Mouse (Mus musculus): ENCODE results near the gene Epp13. TPM values are rescaled to one million over a fixed set of nuclear protein-coding genes. Genes with fewer than 3 reads are reported as not detected.
A peak's percentile ranks its signal among the peaks of the same experiment; 100 is the strongest.

The Epp13 gene
- polyA plus RNA-seq, 1 experiment from 2014 or later, result not detected

- no peaks in the 10 kb centered on the region; the same call in 1 of the 2 replicates for H3K36me3 ChIP-seq (ENCODE audit: control insufficient read depth, insufficient read depth)
- no peaks in the 10 kb centered on the region for H3K27me3 ChIP-seq (replicated peaks; ENCODE audit: control insufficient read depth, insufficient read depth, low read length)
- H3K9ac ChIP-seq (replicated peaks; ENCODE audit: low read depth, low read length), result peak overlapping the region; percentile 87
- 12% methylated on average over 23 of the region's 23 CpGs for WGBS
- peaks cover 16% of the 10 kb centered on the region for H3K4me1 ChIP-seq (replicated peaks; ENCODE audit: control insufficient read depth, insufficient read depth, low read length)
- peak overlapping the region; percentile 71 for H3K4me2 ChIP-seq (ENCODE audit: low read length)
- peak overlapping the region; percentile 68 for H3K4me3 ChIP-seq (replicated peaks; ENCODE audit: low read length)
- peak; percentile 81 for ATAC-seq
- peak overlapping the region; percentile 85 for H3K27ac ChIP-seq (ENCODE audit: low read length)
- H3K9me3 ChIP-seq (ENCODE audit: control insufficient read depth, low read length), result no peaks in the 10 kb centered on the region
Measured at GRCm38 (mm10) chr7:6330458-6331232, 78.1 kb downstream of the Epp13 start.

GRCm38 (mm10) chr7:6331233-6331956 lies 78.9 kb downstream of the Epp13 start, which contains the start of gene Zfp583:
Gene Zfp583, minus strand, starts transcription at chr7:6331285.
- Histone ChIP-seq H3K36me3 (ENCODE audit: control insufficient read depth, insufficient read depth) (no peaks in the 10 kb centered on the region), H3K27ac (ENCODE audit: low read length) (peak within 1 kb of the TSS; percentile 85), H3K4me1 (replicated peaks; ENCODE audit: control insufficient read depth, insufficient read depth, low read length) (peaks cover 16% of the 10 kb centered on the region), H3K9ac (replicated peaks; ENCODE audit: low read depth, low read length) (peak within 1 kb of the TSS; percentile 87), H3K27me3 (replicated peaks; ENCODE audit: control insufficient read depth, insufficient read depth, low read length) (no peaks in the 10 kb centered on the region), H3K9me3 (ENCODE audit: control insufficient read depth, low read length) (no peaks in the 10 kb centered on the region), H3K4me3 (replicated peaks; ENCODE audit: low read length) (peak within 1 kb of the TSS; percentile 68), H3K4me2 (ENCODE audit: low read length) (peak within 1 kb of the TSS; percentile 71)
- ATAC-seq, result peak; percentile 94
- WGBS, result 4% methylated on average over 31 of the region's 31 CpGs

Other genes starting within 250 kb of the Epp13 start
- not detected in 2 replicates for gene Vmn1r65, start 241.7 kb upstream of the Epp13 start, polyA plus RNA-seq (2015; fragmentation: Nextera tagmentation; extraction: Ambion mirVana)
- gene Nlrp4c, start 207.5 kb upstream of the Epp13 start, polyA plus RNA-seq (2015; fragmentation: Nextera tagmentation; extraction: Ambion mirVana), result not detected in 2 replicates
- gene Zfp787, start 96.7 kb upstream of the Epp13 start, polyA plus RNA-seq (2015; fragmentation: Nextera tagmentation; extraction: Ambion mirVana), result 16.9 and 21.3 TPM in 2 replicates
- gene Zfp444, start 80.5 kb upstream of the Epp13 start, polyA plus RNA-seq (2015; fragmentation: Nextera tagmentation; extraction: Ambion mirVana), result 99.6 and 101 TPM in 2 replicates
- not detected in 2 replicates for gene Galp, start 55.6 kb upstream of the Epp13 start, polyA plus RNA-seq (2015; fragmentation: Nextera tagmentation; extraction: Ambion mirVana)
- gene Zscan5b, start 30.4 kb upstream of the Epp13 start, polyA plus RNA-seq (2015; fragmentation: Nextera tagmentation; extraction: Ambion mirVana), result not detected in 2 replicates
- gene Zfp667, start 33.9 kb downstream of the Epp13 start, polyA plus RNA-seq (2015; fragmentation: Nextera tagmentation; extraction: Ambion mirVana), result 13.0 and 17.1 TPM in 2 replicates
- gene Zfp583, start 78.6 kb downstream of the Epp13 start, polyA plus RNA-seq (2015; fragmentation: Nextera tagmentation; extraction: Ambion mirVana), result 14.5 and 15.8 TPM in 2 replicates
- 5.2 and 5.8 TPM in 2 replicates for gene Gm3854, start 91.0 kb downstream of the Epp13 start, polyA plus RNA-seq (2015; fragmentation: Nextera tagmentation; extraction: Ambion mirVana)
- 5.8 and 6.8 TPM in 2 replicates for gene Zfp78, start 110.6 kb downstream of the Epp13 start, polyA plus RNA-seq (2015; fragmentation: Nextera tagmentation; extraction: Ambion mirVana)
- gene Zfp28, start 130.6 kb downstream of the Epp13 start, polyA plus RNA-seq (2015; fragmentation: Nextera tagmentation; extraction: Ambion mirVana), result 21.3 and 23.8 TPM in 2 replicates
- gene Smim17, start 146.0 kb downstream of the Epp13 start, polyA plus RNA-seq (2015; fragmentation: Nextera tagmentation; extraction: Ambion mirVana), result 3.7 and 6.0 TPM in 2 replicates
- gene Gm20715, start 157.6 kb downstream of the Epp13 start, polyA plus RNA-seq (2015; fragmentation: Nextera tagmentation; extraction: Ambion mirVana), result not detected in 2 replicates
- gene Olfr1344, start 186.0 kb downstream of the Epp13 start, polyA plus RNA-seq (2015; fragmentation: Nextera tagmentation; extraction: Ambion mirVana), result 0.22 and 0.24 TPM in 2 replicates
- gene Olfr1336, start 203.5 kb downstream of the Epp13 start, polyA plus RNA-seq (2015; fragmentation: Nextera tagmentation; extraction: Ambion mirVana), result 0.03 TPM in 1 of 2 replicates, not detected in the other
- gene Olfr1346, start 214.4 kb downstream of the Epp13 start, polyA plus RNA-seq (2015; fragmentation: Nextera tagmentation; extraction: Ambion mirVana), result not detected in 2 replicates
- not detected in 2 replicates for gene Olfr5, start 234.2 kb downstream of the Epp13 start, polyA plus RNA-seq (2015; fragmentation: Nextera tagmentation; extraction: Ambion mirVana)
- not detected in 2 replicates for gene Olfr1347, start 247.0 kb downstream of the Epp13 start, polyA plus RNA-seq (2015; fragmentation: Nextera tagmentation; extraction: Ambion mirVana)

All from forebrain, embryonic 16.5 days (tissue).